Mouse (Mus musculus) urinary bladder, adult 18-20 months (tissue): ENCODE results near the gene Ccnl1.

Source experiments
- DNase-seq, 2 experiments: peaks; one replicate each; pipeline ENCODE4 v3.0.0; 2022; ENCODE audit warnings: low spot score in 2 of 2, mixed read lengths in 2 of 2

Ccnl1 gene

GRCm38 (mm10) chr3:65959416-65960001 is 1.5 kb upstream of the Ccnl1 start:
- no peak for DNase-seq

GRCm38 (mm10) chr3:65958840-65959185 is 764 bp upstream of the Ccnl1 start:
- no peak for DNase-seq

- peak; percentile 55 to 63 for DNase-seq
Measured at GRCm38 (mm10) chr3:65957271-65958101, 563 bp downstream of the Ccnl1 start.

- no peak for DNase-seq
Measured at GRCm38 (mm10) chr3:65954499-65955391, 3.3 kb downstream of the Ccnl1 start.

- DNase-seq, result no peak
Measured at GRCm38 (mm10) chr3:65950831-65951365, 7.2 kb downstream of the Ccnl1 start.

GRCm38 (mm10) chr3:65950304-65950703 is 7.7 kb downstream of the Ccnl1 start:
- no peak for DNase-seq

GRCm38 (mm10) chr3:65945277-65945932 is 12.6 kb downstream of the Ccnl1 start:
- DNase-seq, result no peak

GRCm38 (mm10) chr3:65944713-65945112 is 13.3 kb downstream of the Ccnl1 start:
- DNase-seq, result no peak

- no peak for DNase-seq
Measured at GRCm38 (mm10) chr3:65943453-65943852, 14.6 kb downstream of the Ccnl1 start.

GRCm38 (mm10) chr3:65941052-65941451 is 17.0 kb downstream of the Ccnl1 start:
- no peak for DNase-seq

GRCm38 (mm10) chr3:65938211-65938610 is 19.8 kb downstream of the Ccnl1 start:
- DNase-seq, result no peak

GRCm38 (mm10) chr3:65936384-65936783 is 21.7 kb downstream of the Ccnl1 start:
- DNase-seq, result no peak

- no peak for DNase-seq
Measured at GRCm38 (mm10) chr3:65935153-65935552, 22.9 kb downstream of the Ccnl1 start.

- no peak for DNase-seq
Measured at GRCm38 (mm10) chr3:65933726-65934125, 24.3 kb downstream of the Ccnl1 start.

GRCm38 (mm10) chr3:65931542-65931941 is 26.5 kb downstream of the Ccnl1 start:
- no peak for DNase-seq

- no peak for DNase-seq
Measured at GRCm38 (mm10) chr3:65930636-65931035, 27.4 kb downstream of the Ccnl1 start.

GRCm38 (mm10) chr3:65929821-65930633 is 28.0 kb downstream of the Ccnl1 start:
- DNase-seq, result peak in 1 of 2 experiments; percentile 35

- peak; percentile 68 to 84 for DNase-seq
Measured at GRCm38 (mm10) chr3:65929304-65929783, 28.7 kb downstream of the Ccnl1 start.

GRCm38 (mm10) chr3:65928614-65929272 is 29.3 kb downstream of the Ccnl1 start:
- DNase-seq, result no peak

- DNase-seq, result peak in 1 of 2 experiments; percentile 51
Measured at GRCm38 (mm10) chr3:65927685-65928084, 30.4 kb downstream of the Ccnl1 start.
